Mouse (Mus musculus) ovary, postnatal 10 days (tissue): ENCODE data around the gene 4930535I16Rik.
A peak's percentile ranks its signal among the peaks of the same experiment; 100 is the strongest.

Experiments used
- DNase-seq: peaks from one replicate; pipeline ENCODE4 v3.0.0; 2022; ENCODE audit warnings: low spot score

4930535I16Rik gene

GRCm38 (mm10) chr4:123904333-123905125 lies 13.3 kb downstream of the 4930535I16Rik start, which contains the start of gene Mycbp:
TSS of gene Mycbp (plus strand) at chr4:123904832.
- DNase-seq = peak; percentile 99

- DNase-seq = no peak
These were observed 14.4 kb downstream of the 4930535I16Rik start for GRCm38 (mm10) chr4:123903432-123903831.

GRCm38 (mm10) chr4:123898696-123899095 lies 19.1 kb downstream of the 4930535I16Rik start:
- no peak for DNase-seq

GRCm38 (mm10) chr4:123894295-123894694 lies 23.5 kb downstream of the 4930535I16Rik start:
- DNase-seq = no peak

GRCm38 (mm10) chr4:123893726-123894125 lies 24.1 kb downstream of the 4930535I16Rik start:
- DNase-seq = no peak
